Mouse (Mus musculus) cerebellum, adult 18-20 months (tissue): Measurements from ENCODE around the gene Gm12185.
"Not testable (repeated sequence)": the region's sequence is repeated elsewhere in the genome, so short reads cannot be mapped to it uniquely, and the experiment has no call there.

ENCODE experiments used
- DNase-seq, 2 experiments: peaks; one replicate each; pipeline ENCODE4 v3.0.0; 2021

The Gm12185 gene

GRCm38 (mm10) chr11:48991740-48992520 is at the start of gene Gm12185:
Gm12185 (minus strand) TSS chr11:48992226.
- not testable (repeated sequence) for DNase-seq

GRCm38 (mm10) chr11:49012074-49012473 is 20.0 kb upstream of the Gm12185 start:
- DNase-seq: not testable (repeated sequence)

- DNase-seq: not testable (repeated sequence)
Observed at GRCm38 (mm10) chr11:49006785-49007184, 14.8 kb upstream of the Gm12185 start.

GRCm38 (mm10) chr11:49006317-49006716 is 14.3 kb upstream of the Gm12185 start:
- DNase-seq: not testable (repeated sequence)

- not testable (repeated sequence) for DNase-seq
Observed at GRCm38 (mm10) chr11:49000411-49000810, 8.4 kb upstream of the Gm12185 start.

- DNase-seq: not testable (repeated sequence)
Observed at GRCm38 (mm10) chr11:48994018-48994417, 2.0 kb upstream of the Gm12185 start, which contains the start of gene Tgtp1. Tgtp1 (minus strand) TSS chr11:48994172.

- not testable (repeated sequence) for DNase-seq
Observed at GRCm38 (mm10) chr11:48993296-48993695, 1.3 kb upstream of the Gm12185 start.

GRCm38 (mm10) chr11:48989981-48990380 is 2.0 kb downstream of the Gm12185 start:
- not testable (repeated sequence) for DNase-seq

GRCm38 (mm10) chr11:48988219-48988618 is 3.8 kb downstream of the Gm12185 start:
- not testable (repeated sequence) for DNase-seq

- DNase-seq: not testable (repeated sequence)
Observed at GRCm38 (mm10) chr11:48982848-48983247, 9.2 kb downstream of the Gm12185 start.

- DNase-seq: not testable (repeated sequence)
Observed at GRCm38 (mm10) chr11:48980052-48980451, 12.0 kb downstream of the Gm12185 start.

GRCm38 (mm10) chr11:48979251-48979650 is 12.8 kb downstream of the Gm12185 start, which contains the start of gene 9930111J21Rik1:
9930111J21Rik1 (minus strand) TSS chr11:48979398.
- not testable (repeated sequence) for DNase-seq

GRCm38 (mm10) chr11:48978240-48978939 is 13.6 kb downstream of the Gm12185 start, which contains the start of gene Olfr56:
Olfr56 (plus strand) TSS chr11:48978889.
- DNase-seq: not testable (repeated sequence)

- not testable (repeated sequence) for DNase-seq
Observed at GRCm38 (mm10) chr11:48974686-48975085, 17.3 kb downstream of the Gm12185 start.

GRCm38 (mm10) chr11:48946090-48946489 is 45.9 kb downstream of the Gm12185 start, which contains the start of gene Psme2b:
Psme2b (minus strand) TSS chr11:48946190.
- DNase-seq: not testable (repeated sequence)

- DNase-seq: not testable (repeated sequence)
Observed at GRCm38 (mm10) chr11:48939286-48939685, 52.7 kb downstream of the Gm12185 start.

GRCm38 (mm10) chr11:48935291-48935690 is 56.7 kb downstream of the Gm12185 start:
- not testable (repeated sequence) for DNase-seq

- not testable (repeated sequence) for DNase-seq
Observed at GRCm38 (mm10) chr11:48933923-48934322, 58.1 kb downstream of the Gm12185 start.

- DNase-seq: not testable (repeated sequence)
Observed at GRCm38 (mm10) chr11:48933422-48933821, 58.6 kb downstream of the Gm12185 start.

- DNase-seq: not testable (repeated sequence)
Observed at GRCm38 (mm10) chr11:48928068-48928467, 64.0 kb downstream of the Gm12185 start.

GRCm38 (mm10) chr11:48926437-48926836 is 65.6 kb downstream of the Gm12185 start:
- not testable (repeated sequence) for DNase-seq

GRCm38 (mm10) chr11:48923818-48924217 is 68.2 kb downstream of the Gm12185 start:
- DNase-seq: not testable (repeated sequence)

- DNase-seq: no peak
Observed at GRCm38 (mm10) chr11:48918380-48918779, 73.6 kb downstream of the Gm12185 start.
